Mouse (Mus musculus) frontal cortex, adult (tissue): ENCODE measurements around the gene Lrrd1.
"Not testable (repeated sequence)": the region's sequence is repeated elsewhere in the genome, so short reads cannot be mapped to it uniquely, and the experiment has no call there.

Experiments used
- ATAC-seq: cut with Nextera tagmentation; 2 replicates; pipeline ENCODE4 v1.9.2; 2017; ENCODE audit warnings: mild to moderate bottlenecking, moderate library complexity, mixed read lengths; ENCODE audit not compliant: low TSS enrichment

Lrrd1 gene

GRCm38 (mm10) chr5:3845026-3845425, at the start of gene Lrrd1:
TSS of gene Lrrd1 (plus strand) at chr5:3845173.
- ATAC-seq, result peak; percentile 62

DNA sequence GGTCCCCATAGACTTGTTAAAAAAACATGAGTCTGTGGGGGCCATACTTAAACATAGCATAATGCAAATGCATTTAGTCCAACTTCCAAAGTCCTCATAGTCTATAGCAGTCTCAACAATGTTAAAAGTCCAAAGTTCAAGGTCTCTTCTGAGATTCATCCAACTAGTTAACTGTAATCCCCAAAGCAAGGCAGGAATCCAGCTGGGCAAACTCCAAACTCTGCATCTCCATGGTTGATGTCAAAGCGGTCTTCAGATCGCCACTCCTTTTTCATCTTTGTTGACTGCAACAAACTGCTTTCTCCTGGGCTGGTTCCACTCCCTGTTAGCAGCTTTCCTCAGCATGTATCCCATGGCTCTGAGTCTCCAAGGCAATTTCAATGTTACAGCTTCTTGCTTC, 47.9 kb upstream of the Lrrd1 start:
- ATAC-seq, result not testable (repeated sequence)

- not testable (repeated sequence) for ATAC-seq
These were observed 46.3 kb upstream of the Lrrd1 start for GRCm38 (mm10) chr5:3798656-3799055.

DNA sequence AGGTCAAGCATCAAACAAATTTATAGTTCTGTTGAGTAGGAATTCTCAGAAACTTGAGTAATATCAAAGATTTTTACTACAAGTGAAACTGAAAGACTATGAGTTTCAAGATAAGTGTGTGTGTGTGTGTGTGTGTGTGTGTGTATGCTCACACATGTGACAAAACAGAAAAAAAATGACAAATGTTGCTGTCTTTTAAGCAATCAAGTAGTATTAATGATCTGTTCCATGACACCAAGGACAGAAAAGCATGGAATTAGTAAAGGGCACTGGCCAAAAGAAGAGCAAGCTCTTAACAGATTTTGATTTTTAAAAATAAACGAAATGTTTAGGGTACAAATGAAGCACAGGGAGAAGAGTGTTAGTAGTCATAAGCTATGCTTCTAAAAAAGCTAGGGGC, 44.9 kb upstream of the Lrrd1 start:
- ATAC-seq, result no peak

GRCm38 (mm10) chr5:3800881-3801280, 44.1 kb upstream of the Lrrd1 start:
- ATAC-seq, result no peak

- ATAC-seq, result no peak; the same call in 1 of the 2 replicates
These were observed 43.1 kb upstream of the Lrrd1 start for GRCm38 (mm10) chr5:3801672-3802432.

DNA sequence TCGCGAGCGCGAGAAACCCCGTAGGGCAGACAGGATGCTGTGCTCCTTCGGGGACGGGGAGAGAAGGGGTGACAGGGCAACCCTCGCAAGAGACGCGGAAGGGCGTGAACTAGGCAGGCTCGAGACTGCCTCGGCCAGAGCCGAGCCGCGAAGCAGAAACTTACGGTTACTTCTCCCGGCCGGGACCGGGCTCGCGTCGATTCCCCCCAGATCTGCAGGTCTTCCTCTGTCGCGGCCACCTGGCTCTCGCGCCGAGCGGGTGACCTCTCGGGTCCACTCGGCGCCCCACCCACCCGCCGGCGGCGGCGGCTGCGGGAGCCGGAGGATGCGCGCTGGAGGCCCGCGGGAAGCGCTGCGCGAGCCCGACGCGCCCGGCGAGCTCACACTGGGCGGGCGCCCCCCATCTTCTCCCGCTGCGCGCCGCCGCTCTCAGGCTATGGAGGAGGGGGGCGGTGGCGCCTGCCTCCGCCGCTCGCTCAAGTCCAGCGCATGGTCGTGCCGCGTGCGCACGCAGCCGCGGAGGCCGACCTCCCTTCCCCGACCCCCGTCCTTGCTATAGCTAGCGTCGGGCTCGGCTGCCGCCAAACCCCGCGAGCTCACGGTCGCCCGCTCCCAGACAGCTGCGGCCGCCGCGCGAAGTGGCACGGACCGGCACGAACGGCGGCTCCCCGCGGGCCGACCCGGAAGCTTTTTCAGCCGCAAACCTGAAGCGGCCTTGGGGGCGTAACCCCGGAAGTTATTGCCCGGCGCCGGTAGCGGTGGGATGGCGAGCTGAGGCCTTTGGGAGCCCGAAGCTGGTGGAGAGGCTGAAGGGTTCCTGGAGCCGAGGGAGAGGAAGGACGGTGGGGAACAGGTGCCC, 42.3 kb upstream of the Lrrd1 start, which contains the start of the genes Ankib1 and Krit1:
TSS of gene Ankib1 (minus strand) at position 493 of the 859 bp plus-strand sequence.
TSS of gene Krit1 (plus strand) at position 752 of the 859 bp plus-strand sequence.
- peak; percentile 93 for ATAC-seq

DNA sequence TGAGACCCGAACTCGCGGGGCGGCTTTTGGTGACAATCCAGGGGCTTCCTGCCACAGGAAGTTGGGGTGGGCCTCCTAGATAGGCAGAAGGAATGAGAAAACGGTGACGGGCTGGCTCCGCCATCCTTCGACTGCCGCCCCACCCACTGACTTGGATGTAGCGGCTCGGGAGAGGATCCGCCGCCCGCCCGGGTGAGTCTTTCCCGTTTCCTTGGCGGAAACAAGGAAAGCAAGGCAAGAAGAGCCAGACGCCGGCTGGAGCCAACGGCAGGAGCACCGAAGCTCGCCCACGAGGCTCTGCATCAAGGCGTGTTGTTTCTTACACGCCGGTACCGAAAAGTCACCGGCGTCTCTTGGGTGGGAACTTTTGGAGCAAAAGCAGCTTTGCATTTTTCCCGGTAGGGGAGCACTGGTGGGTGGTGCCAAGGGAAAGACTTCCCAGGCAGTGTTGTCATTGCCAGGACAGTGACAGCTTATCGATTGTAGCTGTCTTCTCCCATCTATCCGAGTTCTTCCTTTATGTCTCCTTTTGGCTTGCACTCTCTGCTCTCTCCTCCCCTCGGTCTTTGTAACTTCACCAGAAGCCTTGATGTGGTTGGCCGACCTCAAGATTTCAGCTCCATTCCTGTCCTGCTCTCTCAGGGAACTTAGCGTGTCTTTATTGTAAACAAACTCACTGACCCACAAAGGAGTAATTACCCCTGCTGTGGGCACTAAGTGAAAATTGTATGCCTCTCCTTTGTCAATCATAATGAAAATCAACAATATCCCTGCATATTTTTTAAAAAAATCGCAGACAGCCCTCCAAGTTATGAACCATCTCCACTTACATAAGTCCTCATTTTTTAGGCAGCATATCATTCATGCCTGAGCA, 41.4 kb upstream of the Lrrd1 start:
- peak; percentile 80 for ATAC-seq

DNA sequence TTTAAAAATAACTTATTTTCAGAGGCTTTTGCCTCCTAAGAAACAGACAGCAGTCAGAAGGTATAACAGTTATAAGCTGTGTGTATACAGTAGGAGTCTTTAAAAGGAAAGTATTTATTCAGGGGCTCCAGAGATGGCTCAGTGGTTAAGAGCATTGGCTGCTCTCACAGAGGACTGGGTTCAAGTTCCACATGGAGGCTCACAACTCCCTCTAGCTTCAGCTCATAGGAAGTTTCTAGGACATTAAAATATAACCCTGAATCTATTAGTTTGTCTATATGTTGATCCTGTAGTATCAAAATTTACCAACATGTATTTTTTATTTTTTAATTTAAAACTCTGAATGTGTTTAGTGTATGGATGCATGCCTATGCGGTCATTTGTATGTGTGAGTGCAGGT, 36.5 kb upstream of the Lrrd1 start:
- ATAC-seq, result no peak

GRCm38 (mm10) chr5:3834107-3834506, 10.9 kb upstream of the Lrrd1 start:
- no peak for ATAC-seq

DNA sequence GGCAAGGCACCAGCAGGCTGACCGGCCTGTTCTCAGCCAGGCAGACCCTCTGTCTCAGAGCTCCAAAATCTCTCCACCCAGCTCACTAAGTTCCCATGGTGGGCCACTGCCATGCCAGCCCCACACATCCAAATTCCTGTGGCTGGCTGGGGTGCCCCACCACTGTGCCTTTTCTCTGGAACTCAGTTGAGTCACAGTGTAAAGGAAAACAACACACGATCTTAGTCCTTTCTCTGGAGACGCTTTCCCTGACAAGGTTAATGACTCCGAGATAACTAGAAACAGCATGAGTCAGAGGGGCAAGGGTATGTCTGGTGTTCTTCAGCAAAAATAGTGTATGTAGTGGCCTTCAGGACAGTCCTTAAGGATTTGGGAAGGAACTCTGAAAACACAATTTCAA, 25.2 kb downstream of the Lrrd1 start:
- no peak for ATAC-seq

DNA sequence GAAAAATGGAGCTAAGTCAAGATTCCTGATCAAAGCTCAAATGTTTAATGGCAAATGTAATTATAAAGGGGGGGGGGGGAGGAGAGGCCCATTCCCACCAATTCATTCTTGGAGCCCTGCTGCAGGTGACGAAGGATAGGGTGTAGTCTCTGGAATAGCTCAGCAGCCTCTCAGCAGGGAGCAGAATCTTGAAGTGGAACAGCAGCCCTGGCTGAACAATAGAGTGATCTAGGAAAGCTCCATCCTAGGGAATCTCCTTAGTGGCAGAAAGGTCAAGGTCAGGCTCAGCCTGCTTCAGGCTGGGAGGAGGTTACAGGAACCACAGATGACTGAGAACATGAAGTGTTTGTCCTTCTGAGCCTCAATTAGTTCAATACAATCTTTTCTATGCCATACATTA, 27.4 kb downstream of the Lrrd1 start:
- no peak for ATAC-seq

- no peak for ATAC-seq
These were observed 28.5 kb downstream of the Lrrd1 start for GRCm38 (mm10) chr5:3873485-3873884.

DNA sequence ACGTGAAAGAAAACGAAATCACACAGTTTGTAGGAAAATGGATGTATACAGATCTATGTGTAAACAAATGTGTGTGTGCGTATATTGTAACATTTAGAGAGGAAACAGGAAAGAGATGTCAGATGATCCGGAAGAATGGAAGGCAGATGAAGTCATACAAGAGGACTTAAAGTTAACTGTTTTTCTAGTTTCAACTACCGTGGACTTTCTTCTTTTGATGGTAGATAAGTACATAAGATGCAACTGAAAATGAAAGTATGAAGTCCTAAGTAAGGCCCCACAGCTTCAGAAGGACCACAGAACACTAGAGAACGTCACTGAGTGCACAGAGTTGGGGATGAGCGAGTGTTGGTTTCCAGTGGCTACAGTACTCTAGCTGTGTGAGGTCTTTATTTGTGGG, 41.9 kb downstream of the Lrrd1 start:
- ATAC-seq, result not testable (repeated sequence)

GRCm38 (mm10) chr5:3889201-3889600, 44.2 kb downstream of the Lrrd1 start:
- ATAC-seq, result no peak

DNA sequence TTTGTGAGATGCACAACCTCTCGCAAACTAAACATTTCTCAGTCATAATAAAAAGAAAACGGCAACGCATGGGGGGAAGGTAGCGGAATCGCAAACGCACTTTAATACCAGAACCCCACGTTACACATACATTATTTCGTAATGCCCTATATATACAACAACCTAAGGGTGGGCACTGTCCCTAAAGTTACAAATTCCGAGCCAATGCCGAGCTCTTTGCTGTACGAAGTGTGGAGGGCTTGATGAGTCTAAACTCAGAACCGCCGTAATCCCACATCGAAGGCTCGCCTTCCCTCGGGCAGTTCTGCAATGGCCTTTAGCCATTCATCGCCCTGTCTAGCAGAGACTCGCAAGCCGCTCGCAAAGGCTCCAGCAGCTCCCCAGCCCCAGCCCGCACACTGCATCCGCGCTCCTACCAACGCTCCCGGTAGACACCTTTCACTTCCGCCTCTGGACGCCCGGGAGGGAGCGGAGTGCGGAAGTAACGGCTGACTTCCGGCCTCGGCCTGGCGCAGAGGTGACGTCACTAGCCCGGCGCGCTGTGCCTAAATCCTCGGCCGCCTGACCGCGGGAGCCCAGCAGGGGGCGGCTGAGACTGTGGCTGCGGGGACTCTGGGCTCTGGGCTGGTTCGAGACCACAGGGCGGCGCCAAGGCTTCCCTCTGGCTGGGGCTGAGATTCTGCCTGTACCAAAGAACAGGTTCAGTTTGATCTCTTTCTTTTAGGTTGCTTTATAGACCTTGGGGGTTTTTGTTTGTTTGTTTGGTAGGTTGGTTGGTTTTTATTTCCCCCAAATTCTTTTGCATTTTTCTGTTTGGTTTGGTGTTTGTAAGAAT, 48.7 kb downstream of the Lrrd1 start, which contains the start of gene Mterf1a:
TSS of gene Mterf1a (minus strand) at position 475 of the 835 bp plus-strand sequence.
- peak; percentile 100 for ATAC-seq

- ATAC-seq, result not testable (repeated sequence)
These were observed 49.3 kb downstream of the Lrrd1 start for GRCm38 (mm10) chr5:3894294-3894619.

GRCm38 (mm10) chr5:3905471-3905870, 60.5 kb downstream of the Lrrd1 start:
- no peak for ATAC-seq
